Mouse (Mus musculus) midbrain, embryonic 11.5 days (tissue): Measurements from ENCODE around the gene Sytl5. TPM values are rescaled to one million over a fixed set of nuclear protein-coding genes. Genes with fewer than 3 reads are reported as not detected.

ENCODE experiments used
- ATAC-seq: fragments of 200-750 bp; cut with Nextera tagmentation; 2 replicates; pipeline ENCODE4 v1.8.0; 2017; ENCODE audit warnings: moderate TSS enrichment, moderate library complexity; ENCODE audit not compliant: low FRiP score
- DNase-seq: peaks from one replicate; pipeline ENCODE4 v3.0.0; 2015; ENCODE audit warnings: low spot score; ENCODE audit errors: missing footprints
- H3K27ac ChIP-seq: fragments of 300-500 bp; sonication (generic); 2 replicates; pipeline ENCODE4 v1.5.1; 2014; ENCODE audit warnings: low read depth, low read length
- H3K27me3 ChIP-seq: fragments of 300-500 bp; sonication (generic); 2 replicates; pipeline ENCODE4 v1.6.1; 2014; ENCODE audit warnings: mild to moderate bottlenecking, low read length, moderate library complexity, mixed read lengths; ENCODE audit not compliant: control insufficient read depth, insufficient read depth
- H3K36me3 ChIP-seq: fragments of 300-500 bp; sonication (generic); 2 replicates; pipeline ENCODE4 v1.6.1; 2014; ENCODE audit warnings: mild to moderate bottlenecking, low read length, moderate library complexity, mixed read lengths; ENCODE audit not compliant: control insufficient read depth, insufficient read depth
- H3K4me1 ChIP-seq: fragments of 300-500 bp; sonication (generic); 2 replicates; pipeline ENCODE4 v1.6.1; 2014; ENCODE audit warnings: low read length; ENCODE audit not compliant: control insufficient read depth, insufficient read depth
- H3K4me2 ChIP-seq: fragments of 300-500 bp; sonication (generic); 2 replicates; pipeline ENCODE4 v1.6.1; 2014; ENCODE audit warnings: mild to moderate bottlenecking, moderate library complexity
- H3K4me3 ChIP-seq: fragments of 300-500 bp; sonication (generic); 2 replicates; pipeline ENCODE4 v1.5.1; 2014; ENCODE audit warnings: low read depth, low read length
- H3K9ac ChIP-seq: fragments of 300-500 bp; sonication (generic); 2 replicates; pipeline ENCODE4 v1.6.1; 2014; ENCODE audit warnings: low read length
- H3K9me3 ChIP-seq: fragments of 300-500 bp; sonication (generic); 2 replicates; pipeline ENCODE4 v1.6.1; 2016; ENCODE audit warnings: low read length; ENCODE audit not compliant: control insufficient read depth
- WGBS: fragments of 180-500 bp; shearing (Covaris S2); extraction: QIAGEN DNeasy Blood & Tissue Kit; methylation state at CpG from one replicate; pipeline ENCODE4 v1.1.7; 2014; 5-methylcytosine and 5-hydroxymethylcytosine counted together
- polyA plus RNA-seq: library from polyadenylated mRNA; unstranded; fragments of >200 nt; fragmentation: Nextera tagmentation; extraction: Ambion mirVana; gene quantifications from 2 replicates; pipeline ENCODE4 v1.2.1, GENCODE M21; 2014

The Sytl5 gene
- polyA plus RNA-seq, result 0.34 and 0.61 TPM in 2 replicates

DNA sequence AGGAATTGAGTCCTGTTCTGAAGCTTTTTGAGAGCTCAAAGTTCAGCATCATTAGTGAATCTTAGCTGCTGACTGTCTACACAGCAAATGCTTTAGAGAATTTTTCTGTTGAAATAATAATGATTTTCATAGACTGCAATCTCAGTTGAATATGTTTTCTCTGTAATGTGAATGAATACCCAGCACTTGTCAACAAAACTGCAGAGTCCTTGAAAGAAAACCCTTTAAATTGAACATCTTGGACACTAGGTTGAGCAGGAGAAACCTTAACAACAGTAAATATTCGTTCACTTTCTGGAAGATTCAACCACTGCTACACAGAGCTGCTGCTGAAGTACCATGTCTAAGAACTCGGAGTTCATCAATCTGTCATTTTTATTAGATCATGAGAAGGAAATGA, at the start of gene Sytl5:
Sytl5 (plus strand) TSS at position 301 of the 400 bp plus-strand sequence.
- H3K27me3 ChIP-seq, result no peaks in the 10 kb centered on the region
- no peak within 1 kb of the TSS for H3K4me3 ChIP-seq
- no peak within 1 kb of the TSS for H3K27ac ChIP-seq
- H3K4me1 ChIP-seq, result no peaks in the 10 kb centered on the region
- no peaks in the 10 kb centered on the region for H3K9me3 ChIP-seq
- ATAC-seq, result no peak
- no peak within 1 kb of the TSS for H3K4me2 ChIP-seq
- WGBS, result 61% methylated on average over 2 of the region's 2 CpGs
- DNase-seq, result no peak
- H3K9ac ChIP-seq, result no peak within 1 kb of the TSS
- no peaks in the 10 kb centered on the region for H3K36me3 ChIP-seq

DNA sequence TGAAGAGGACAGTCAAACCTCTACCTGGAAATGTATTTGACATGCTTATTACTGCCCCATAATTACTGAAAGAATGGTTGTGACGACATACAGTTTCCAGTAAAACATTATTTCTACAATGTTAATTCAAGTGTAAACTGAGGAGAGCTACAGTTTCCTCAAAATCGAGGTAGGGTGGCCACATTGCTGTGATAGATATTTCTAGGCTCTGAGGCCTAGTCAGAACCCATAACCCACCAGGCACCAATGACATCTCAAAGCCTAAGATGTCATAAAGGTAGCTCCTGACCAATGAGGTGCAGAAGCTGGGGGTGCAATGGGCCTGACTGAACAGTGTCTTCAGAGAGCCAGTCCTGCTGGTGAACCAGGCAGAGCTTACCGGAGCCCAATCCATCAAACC, 38.8 kb upstream of the Sytl5 start, which contains the start of gene Hypm:
Hypm (plus strand) TSS at position 301 of the 400 bp plus-strand sequence.
- ATAC-seq (no peak), DNase-seq (no peak)
- Histone ChIP-seq H3K4me2 (no peak within 1 kb of the TSS), H3K36me3 (no peaks in the 10 kb centered on the region), H3K9ac (no peak within 1 kb of the TSS), H3K27ac (no peak within 1 kb of the TSS), H3K4me1 (no peaks in the 10 kb centered on the region), H3K27me3 (no peaks in the 10 kb centered on the region), H3K4me3 (no peak within 1 kb of the TSS), H3K9me3 (no peaks in the 10 kb centered on the region)
- WGBS, result 71% methylated on average over 3 of the region's 3 CpGs

DNA sequence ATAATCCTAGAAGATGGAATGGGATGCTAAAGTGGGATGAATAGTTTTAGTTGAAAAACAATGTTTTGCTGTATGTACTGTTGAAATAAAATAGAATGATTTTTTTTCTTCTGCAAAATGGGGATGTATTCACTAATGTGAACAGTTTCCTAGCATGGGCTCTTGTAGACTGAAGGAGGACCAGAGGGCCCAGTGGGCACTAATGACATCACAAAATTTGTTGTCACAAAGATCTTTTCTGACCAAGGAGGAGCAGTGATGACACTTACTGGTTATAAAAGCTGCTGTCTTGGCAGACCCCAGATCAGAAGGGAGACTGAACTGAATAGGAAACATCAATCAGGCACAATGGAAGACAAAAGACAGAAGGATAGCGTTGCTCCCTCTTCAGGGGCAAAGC, 36.0 kb upstream of the Sytl5 start, which contains the start of gene H2al3:
H2al3 (plus strand) TSS at position 301 of the 400 bp plus-strand sequence.
- H3K4me2 ChIP-seq, result no peak within 1 kb of the TSS
- WGBS, result 50% methylated on average over 1 of the region's 1 CpGs
- H3K27ac ChIP-seq, result no peak within 1 kb of the TSS
- no peak for ATAC-seq
- H3K9ac ChIP-seq, result no peak within 1 kb of the TSS
- H3K27me3 ChIP-seq, result no peaks in the 10 kb centered on the region
- no peak for DNase-seq
- no peaks in the 10 kb centered on the region for H3K9me3 ChIP-seq
- no peaks in the 10 kb centered on the region for H3K36me3 ChIP-seq
- no peak within 1 kb of the TSS for H3K4me3 ChIP-seq
- H3K4me1 ChIP-seq, result no peaks in the 10 kb centered on the region

DNA sequence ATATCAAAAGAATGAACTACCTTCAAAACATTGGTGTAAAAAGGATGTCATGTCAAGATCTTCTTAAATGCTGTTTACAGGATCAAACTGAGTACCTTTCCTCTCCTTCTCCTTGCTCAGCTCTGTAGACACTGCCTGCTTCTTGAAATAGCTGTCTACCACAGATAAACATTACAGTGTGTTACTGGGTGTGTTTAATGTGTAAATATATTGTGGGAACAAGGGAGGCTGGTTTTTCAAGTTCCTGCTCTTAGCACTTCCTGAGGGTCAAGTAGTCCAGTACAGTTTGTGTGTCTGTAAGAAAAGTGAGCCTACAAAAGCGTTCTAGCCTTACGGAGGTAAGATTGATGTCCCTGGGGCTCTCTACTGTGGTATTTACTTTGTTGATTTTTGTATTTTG, 23.6 kb upstream of the Sytl5 start:
- H3K9ac ChIP-seq, result no peak overlapping the region
- no peak overlapping the region for H3K4me2 ChIP-seq
- H3K9me3 ChIP-seq, result no peaks in the 10 kb centered on the region
- no peaks in the 10 kb centered on the region for H3K4me1 ChIP-seq
- WGBS, result 93% methylated on average over 2 of the region's 2 CpGs
- ATAC-seq (no peak), DNase-seq (no peak)
- no peak overlapping the region for H3K4me3 ChIP-seq
- no peaks in the 10 kb centered on the region for H3K36me3 ChIP-seq
- no peaks in the 10 kb centered on the region for H3K27me3 ChIP-seq
- no peak overlapping the region for H3K27ac ChIP-seq

DNA sequence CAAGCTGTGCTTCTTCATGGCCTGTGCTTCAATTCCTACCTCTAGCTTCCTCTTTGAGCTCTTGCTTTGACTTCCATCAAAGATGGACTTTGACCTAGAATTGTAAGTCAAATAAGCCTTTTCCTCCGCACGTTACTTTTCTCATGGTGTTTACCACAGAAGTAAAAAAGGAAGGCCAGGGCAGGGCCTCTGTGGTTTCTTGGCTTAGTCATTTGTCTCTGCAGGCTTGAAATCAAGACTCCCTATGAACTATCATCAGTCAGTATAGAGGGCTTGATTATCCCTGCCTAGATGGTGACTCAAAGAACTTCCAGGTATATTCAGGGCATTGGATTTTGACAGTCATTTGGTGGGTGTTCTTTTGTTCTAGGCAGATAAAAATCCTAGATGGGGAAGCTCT, 9.9 kb upstream of the Sytl5 start:
- Histone ChIP-seq H3K9ac (no peak overlapping the region), H3K27me3 (no peaks in the 10 kb centered on the region), H3K4me1 (no peaks in the 10 kb centered on the region), H3K4me3 (no peak overlapping the region), H3K4me2 (no peak overlapping the region), H3K9me3 (no peaks in the 10 kb centered on the region), H3K36me3 (no peaks in the 10 kb centered on the region), H3K27ac (no peak overlapping the region)
- ATAC-seq (no peak), DNase-seq (no peak)
- WGBS, result 89% methylated on average over 2 of the region's 2 CpGs

DNA sequence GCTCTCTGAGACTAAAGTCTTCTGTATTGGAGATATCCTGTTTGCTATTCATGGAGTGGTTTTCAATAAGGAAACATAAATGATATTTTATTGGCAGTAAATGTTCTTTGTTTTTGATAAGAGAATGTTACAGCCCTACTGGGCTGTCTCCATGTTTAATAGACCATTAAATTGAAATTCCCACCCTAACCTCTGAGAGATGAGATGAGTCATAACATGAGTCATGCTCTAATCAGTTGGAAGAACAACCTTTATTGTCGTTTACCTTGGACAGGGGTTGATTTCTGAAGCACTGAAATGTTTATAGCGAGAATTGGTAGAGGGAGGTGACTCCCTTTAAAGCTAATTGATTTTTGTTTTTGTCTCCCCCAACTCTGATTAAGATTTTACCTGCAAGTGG, 24.1 kb downstream of the Sytl5 start:
- H3K27me3 ChIP-seq, result no peaks in the 10 kb centered on the region
- H3K36me3 ChIP-seq, result no peaks in the 10 kb centered on the region
- H3K4me2 ChIP-seq, result no peak overlapping the region
- 75% methylated on average over 2 of the region's 2 CpGs for WGBS
- H3K9me3 ChIP-seq, result no peaks in the 10 kb centered on the region
- ATAC-seq (no peak), DNase-seq (no peak)
- H3K27ac ChIP-seq, result no peak overlapping the region
- H3K9ac ChIP-seq, result no peak overlapping the region
- no peaks in the 10 kb centered on the region for H3K4me1 ChIP-seq
- H3K4me3 ChIP-seq, result no peak overlapping the region

DNA sequence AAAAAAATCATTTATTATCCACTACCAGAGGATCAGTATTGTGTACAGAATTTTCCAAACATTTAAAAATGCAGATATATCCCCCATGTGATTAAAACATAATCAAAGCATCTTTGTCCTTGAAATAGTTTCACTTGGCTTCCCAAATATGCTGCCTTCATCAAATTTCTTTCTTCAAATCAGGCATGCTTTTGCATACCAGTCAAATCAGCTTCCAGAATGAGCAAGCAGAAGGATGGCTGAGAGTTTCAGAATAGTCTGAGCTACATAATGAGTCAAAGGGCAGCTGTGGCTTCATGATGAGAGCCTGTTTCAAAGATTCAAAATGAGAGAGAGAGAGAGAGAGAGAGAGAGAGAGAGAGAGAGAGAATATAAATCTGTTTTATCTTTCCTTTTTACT, 48.4 kb downstream of the Sytl5 start:
- DNase-seq (no peak), ATAC-seq (no peak)
- no peaks in the 10 kb centered on the region for H3K27me3 ChIP-seq
- H3K4me3 ChIP-seq, result no peak overlapping the region
- H3K4me1 ChIP-seq, result no peaks in the 10 kb centered on the region
- no peak overlapping the region for H3K27ac ChIP-seq
- no peak overlapping the region for H3K4me2 ChIP-seq
- no peak overlapping the region for H3K9ac ChIP-seq
- no peaks in the 10 kb centered on the region for H3K9me3 ChIP-seq
- no peaks in the 10 kb centered on the region for H3K36me3 ChIP-seq

DNA sequence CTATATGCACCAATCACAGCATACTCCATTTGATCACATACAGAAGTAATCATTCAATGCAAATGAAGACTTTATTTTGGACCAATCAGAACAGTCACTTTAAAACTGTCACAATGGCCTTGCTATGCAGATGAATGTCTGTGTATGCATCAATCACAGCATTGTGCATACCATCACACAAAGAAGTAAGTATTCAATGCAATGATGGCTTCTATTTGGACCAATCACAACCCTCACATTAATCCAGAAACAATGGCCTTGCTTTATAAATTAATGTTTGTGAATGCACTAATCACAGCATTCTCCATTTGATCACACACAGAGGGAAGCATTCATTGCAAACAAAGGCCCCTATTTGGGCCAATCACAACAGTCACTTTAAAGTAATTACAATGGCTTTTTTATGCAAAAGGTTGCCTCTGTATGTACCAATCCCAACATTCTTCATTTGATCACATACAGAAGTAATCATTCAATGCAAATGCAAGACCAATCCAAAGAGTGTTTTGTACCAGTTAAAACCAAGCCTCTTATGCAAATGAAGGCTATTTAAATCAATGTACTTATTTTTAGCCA, 98.8 kb downstream of the Sytl5 start:
- Histone ChIP-seq H3K9ac (no peak overlapping the region), H3K27me3 (no peaks in the 10 kb centered on the region), H3K9me3 (no peaks in the 10 kb centered on the region), H3K4me3 (no peak overlapping the region), H3K4me2 (no peak overlapping the region), H3K4me1 (no peaks in the 10 kb centered on the region), H3K27ac (no peak overlapping the region), H3K36me3 (no peaks in the 10 kb centered on the region)
- ATAC-seq (no peak), DNase-seq (no peak)

DNA sequence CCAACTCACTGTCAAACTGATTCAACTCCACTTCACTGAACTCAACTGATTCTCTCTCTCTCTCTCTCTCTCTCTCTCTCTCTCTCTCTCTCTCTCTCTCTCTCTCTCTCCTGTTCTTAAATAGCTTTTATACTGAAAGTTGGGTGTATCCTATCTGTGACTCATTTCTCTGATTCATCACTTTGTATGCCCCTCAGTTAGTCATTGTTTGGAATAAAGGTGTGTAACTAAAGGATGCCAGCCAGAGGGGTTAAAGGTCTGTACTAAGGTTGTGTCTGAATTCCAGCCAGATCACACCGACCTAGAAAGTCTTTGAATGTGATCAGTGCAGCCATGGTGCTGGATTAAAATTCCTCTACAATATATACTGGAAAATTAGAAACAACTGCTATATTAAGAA, 115.3 kb downstream of the Sytl5 start:
- H3K27me3 ChIP-seq, result no peaks in the 10 kb centered on the region
- no peaks in the 10 kb centered on the region for H3K36me3 ChIP-seq
- H3K4me1 ChIP-seq, result no peaks in the 10 kb centered on the region
- no peak overlapping the region for H3K9ac ChIP-seq
- no peak for ATAC-seq
- no peak for DNase-seq
- H3K4me3 ChIP-seq, result no peak overlapping the region
- no peak overlapping the region for H3K4me2 ChIP-seq
- no peaks in the 10 kb centered on the region for H3K9me3 ChIP-seq
- no peak overlapping the region for H3K27ac ChIP-seq
- WGBS, result 78% methylated on average over 1 of the region's 1 CpGs
